Mouse (Mus musculus) limb, embryonic 13.5 days (tissue): ENCODE data around the gene 3110040N11Rik. TPM values are rescaled to one million over a fixed set of nuclear protein-coding genes. Genes with fewer than 3 reads are reported as not detected.

Experiments used
- ATAC-seq: fragments of 200-750 bp; cut with Nextera tagmentation; 2 replicates; pipeline ENCODE4 v1.8.0; 2017; ENCODE audit warnings: low read depth, moderate number of reproducible peaks, moderate TSS enrichment; ENCODE audit not compliant: low FRiP score
- H3K27ac ChIP-seq: fragments of 300-500 bp; sonication (generic); 2 replicates; pipeline ENCODE4 v1.5.1; 2015; ENCODE audit warnings: inconsistent platforms, mild to moderate bottlenecking, moderate library complexity
- H3K27me3 ChIP-seq: fragments of 300-500 bp; sonication (generic); 2 replicates; pipeline ENCODE4 v1.6.1; 2015; ENCODE audit warnings: mild to moderate bottlenecking, inconsistent platforms
- H3K36me3 ChIP-seq: fragments of 300-500 bp; sonication (generic); 2 replicates; pipeline ENCODE4 v1.6.1; 2015; ENCODE audit warnings: inconsistent platforms, mild to moderate bottlenecking, moderate library complexity
- H3K4me1 ChIP-seq: fragments of 300-500 bp; sonication (generic); 2 replicates; pipeline ENCODE4 v1.6.1; 2015; ENCODE audit warnings: inconsistent platforms
- H3K4me2 ChIP-seq: fragments of 300-500 bp; sonication (generic); replicated peaks from 2 replicates; pipeline ENCODE4 v1.6.1; 2015; ENCODE audit warnings: inconsistent platforms, mild to moderate bottlenecking, moderate library complexity
- H3K4me3 ChIP-seq: fragments of 300-500 bp; sonication (generic); 2 replicates; pipeline ENCODE4 v1.5.1; 2015; ENCODE audit warnings: moderate library complexity, mild to moderate bottlenecking, inconsistent platforms
- H3K9ac ChIP-seq: fragments of 300-500 bp; sonication (generic); 2 replicates; pipeline ENCODE4 v1.6.1; 2015; ENCODE audit warnings: mild to moderate bottlenecking, inconsistent platforms
- H3K9me3 ChIP-seq: fragments of 300-500 bp; sonication (generic); 2 replicates; pipeline ENCODE4 v1.6.1; 2016; ENCODE audit warnings: inconsistent platforms
- WGBS: fragments of 180-500 bp; shearing (Covaris S2); methylation state at CpG from one replicate; pipeline ENCODE4 v1.1.7; 2015; 5-methylcytosine and 5-hydroxymethylcytosine counted together
- polyA plus RNA-seq: library from polyadenylated mRNA; unstranded; fragments of >200 nt; fragmentation: Nextera tagmentation; extraction: Ambion mirVana; gene quantifications from 2 replicates; pipeline ENCODE4 v1.2.1, GENCODE M21; 2015

The 3110040N11Rik gene
- polyA plus RNA-seq, 1 experiment from 2014 or later, result 57.3 TPM

GRCm38 (mm10) chr7:81732183-81733089 lies 56.8 kb downstream of the 3110040N11Rik start:
- Histone ChIP-seq H3K9ac (no peak overlapping the region), H3K4me3 (no peak overlapping the region), H3K27me3 (no peaks in the 10 kb centered on the region), H3K27ac (no peak overlapping the region), H3K36me3 (no peaks in the 10 kb centered on the region), H3K9me3 (no peaks in the 10 kb centered on the region), H3K4me1 (peaks cover 7% of the 10 kb centered on the region; the same call in 1 of the 2 replicates), H3K4me2 (no peak overlapping the region)
- 81% methylated on average over 12 of the region's 12 CpGs for WGBS
- ATAC-seq, result no peak

Other genes starting within 250 kb of the 3110040N11Rik start
- gene Fsd2, start 222.5 kb downstream of the 3110040N11Rik start, polyA plus RNA-seq, result 0.33 and 0.51 TPM in 2 replicates
- 4.0 and 4.1 TPM in 2 replicates for gene Whamm, start 218.2 kb downstream of the 3110040N11Rik start, polyA plus RNA-seq
- gene Homer2, start 82.0 kb downstream of the 3110040N11Rik start, polyA plus RNA-seq, result 35.2 and 36.7 TPM in 2 replicates
- 118 and 124 TPM in 2 replicates for gene Ramac, start 26.6 kb downstream of the 3110040N11Rik start, polyA plus RNA-seq
- 65.9 and 72.8 TPM in 2 replicates for gene Btbd1, start 40.0 kb upstream of the 3110040N11Rik start, polyA plus RNA-seq
- not detected in 2 replicates for gene Gm10160, start 66.3 kb upstream of the 3110040N11Rik start, polyA plus RNA-seq
- 17.0 and 19.5 TPM in 2 replicates for gene Tm6sf1, start 69.5 kb upstream of the 3110040N11Rik start, polyA plus RNA-seq
- gene Hdgfl3, start 145.0 kb upstream of the 3110040N11Rik start, polyA plus RNA-seq, result 24.5 and 26.9 TPM in 2 replicates
- gene Bnc1, start 202.8 kb upstream of the 3110040N11Rik start, polyA plus RNA-seq, result 2.2 and 2.3 TPM in 2 replicates